Mouse (Mus musculus) spleen, postnatal 0 days (tissue): ENCODE results near the gene E4f1. TPM values are rescaled to one million over a fixed set of nuclear protein-coding genes. Genes with fewer than 3 reads are reported as not detected.

Source experiments
- polyA plus RNA-seq: library from polyadenylated mRNA; unstranded; fragments of >200 nt; fragmentation: Nextera tagmentation; extraction: Ambion mirVana; gene quantifications from 2 replicates; pipeline ENCODE4 v1.2.1, GENCODE M21; 2015

Gene E4f1
- 17.4 and 20.1 TPM in 2 replicates for polyA plus RNA-seq

DNA sequence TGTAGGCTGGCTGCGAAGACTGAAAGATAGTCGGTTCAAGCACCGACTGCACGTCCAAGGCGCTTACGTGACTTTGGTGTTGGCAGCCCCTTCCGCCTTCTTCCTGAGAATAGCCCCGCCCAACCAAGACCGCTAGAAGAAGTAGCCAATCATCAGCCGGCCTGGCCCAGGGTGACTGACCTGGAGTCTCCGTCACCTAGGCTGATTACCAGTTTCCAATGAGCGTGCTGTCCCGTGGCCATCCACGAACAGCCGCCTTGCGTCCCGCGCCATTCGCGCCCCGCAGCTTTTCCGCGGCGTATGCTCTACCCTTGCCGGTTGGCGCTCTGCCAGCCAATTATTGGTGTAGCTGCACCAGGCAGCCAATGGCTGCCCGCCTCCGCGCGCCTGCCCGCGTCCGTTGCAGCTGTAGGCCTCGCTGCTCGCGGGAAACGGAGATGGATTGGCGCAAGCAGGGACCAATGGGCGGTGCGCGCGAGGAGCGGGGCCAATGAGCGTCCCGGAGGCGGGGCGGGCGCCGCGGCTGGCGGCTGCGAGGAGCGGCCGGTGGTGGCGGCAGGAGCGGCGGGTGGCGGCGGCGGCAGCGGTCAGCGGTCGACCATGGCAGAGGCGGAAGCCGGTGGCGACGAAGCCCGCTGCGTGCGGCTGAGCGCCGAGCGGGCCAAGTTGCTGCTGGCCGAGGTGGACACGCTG lies at the start of gene E4f1, which contains the start of gene Pgp:
Gene E4f1 (minus strand): TSS at position 404 of the 693 bp plus-strand sequence.
Gene Pgp (plus strand): TSS at position 483 of the 693 bp plus-strand sequence.

GRCm38 (mm10) chr17:24488186-24488661 lies 18.1 kb upstream of the E4f1 start, which contains the start of gene Caskin1:
Caskin1 (plus strand) TSS chr17:24488601.

GRCm38 (mm10) chr17:24478663-24479380 lies 8.7 kb upstream of the E4f1 start, which contains the start of gene Mlst8:
Mlst8 (minus strand) TSS chr17:24479078.

DNA sequence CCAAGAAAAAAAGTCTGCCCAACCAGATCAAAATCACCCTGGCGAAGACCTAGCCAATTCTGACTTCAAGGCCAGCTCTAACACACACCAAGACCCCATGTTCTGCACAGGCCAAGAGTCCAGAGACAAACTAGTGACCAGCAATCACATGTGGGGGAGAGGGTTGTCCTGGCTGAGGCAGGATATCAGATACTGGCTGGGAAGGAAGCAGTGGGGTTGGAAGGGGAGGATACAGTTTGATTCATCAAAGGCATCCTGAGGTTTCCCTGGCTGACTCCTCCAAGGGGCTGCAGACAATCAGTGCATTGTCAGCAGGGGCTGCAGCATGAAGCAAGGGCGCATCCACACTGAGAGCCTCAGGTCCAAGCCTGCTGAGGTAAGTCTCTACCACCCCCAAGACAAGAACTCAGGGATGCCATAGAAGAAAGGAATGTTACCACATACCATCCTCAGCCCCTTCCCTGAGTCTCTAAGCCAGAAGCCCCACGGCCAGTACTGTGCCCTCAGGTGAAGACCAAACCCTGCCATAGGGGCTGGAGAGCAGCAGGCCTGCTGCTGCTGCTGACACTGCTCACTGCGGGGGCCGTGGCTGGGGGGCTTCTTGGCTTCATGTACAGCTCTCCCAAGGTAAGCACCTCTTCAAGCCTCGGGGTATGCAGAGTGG lies 3.6 kb upstream of the E4f1 start, which contains the start of gene Bricd5:
Gene Bricd5 (plus strand): TSS at position 273 of the 664 bp plus-strand sequence.

DNA sequence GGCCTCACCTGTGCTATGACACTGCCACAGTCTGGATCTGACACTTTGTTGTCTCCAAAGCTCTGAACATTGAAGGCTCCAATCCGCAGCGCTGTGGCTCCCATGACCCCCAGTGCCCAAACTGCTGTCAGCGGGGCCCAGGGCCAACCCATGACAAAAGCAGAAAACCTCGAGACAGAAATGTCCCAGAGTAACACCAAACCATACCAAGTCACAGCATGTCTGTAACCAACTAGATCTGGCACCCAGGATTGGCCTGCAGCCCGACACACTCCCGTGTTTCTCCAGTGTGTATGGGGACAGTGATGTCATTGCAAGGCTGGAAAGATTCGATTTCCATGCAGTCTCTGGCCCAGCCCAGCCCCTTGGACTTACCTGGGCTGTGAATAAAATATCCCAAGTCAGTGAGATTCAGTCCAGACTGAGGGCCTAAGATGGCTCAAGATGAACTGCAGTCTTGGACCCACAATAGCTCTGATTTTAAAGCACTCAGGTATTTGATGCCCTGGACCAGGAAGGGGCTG lies 27.4 kb downstream of the E4f1 start, which contains the start of gene Dnase1l2:
Gene Dnase1l2 (minus strand): TSS at position 474 of the 524 bp plus-strand sequence.

DNA sequence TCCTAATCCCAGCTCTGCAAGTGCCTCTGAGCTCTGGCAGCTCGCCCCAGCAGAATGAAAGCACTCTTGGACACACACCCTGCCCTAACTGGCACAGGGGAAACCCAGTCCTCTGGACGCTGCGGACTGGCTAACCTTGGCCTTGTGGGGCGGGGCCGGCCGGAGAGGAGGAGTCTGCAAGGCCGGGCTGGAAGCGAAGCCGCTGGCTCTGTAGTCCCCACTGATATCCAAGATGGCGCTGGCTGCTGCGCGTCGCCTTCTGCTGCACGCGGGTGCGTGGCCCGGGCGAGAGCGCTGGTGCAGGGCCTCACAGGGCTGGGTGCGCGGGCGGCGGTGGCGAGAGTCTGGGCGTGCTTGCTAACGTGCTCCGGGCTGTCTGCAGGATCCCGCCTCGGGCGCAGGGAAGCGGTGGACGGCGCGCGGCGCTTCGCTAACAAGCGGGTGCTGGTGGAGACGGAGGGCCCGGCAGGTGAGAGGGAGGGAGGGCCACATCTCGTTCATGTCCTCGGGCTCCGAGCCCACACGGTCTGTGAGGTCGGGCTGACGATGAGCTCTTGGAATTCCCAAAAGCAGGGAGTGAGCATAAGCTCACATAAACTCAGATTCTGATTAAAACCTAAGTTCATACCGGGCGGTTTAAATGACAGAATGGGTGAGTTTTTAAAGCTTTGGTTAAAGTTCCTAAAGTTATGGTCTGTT lies 43.5 kb downstream of the E4f1 start, which contains the start of gene Eci1:
Gene Eci1 (plus strand): TSS at position 171 of the 699 bp plus-strand sequence.

GRCm38 (mm10) chr17:24414230-24414976 lies 55.7 kb downstream of the E4f1 start, which contains the start of gene Rnps1:
Rnps1 (plus strand) TSS chr17:24414565.

Other genes with a start within 250 kb of the E4f1 start
- gene Tedc2, start 249.5 kb downstream of the E4f1 start, polyA plus RNA-seq = 11.2 and 11.8 TPM in 2 replicates
- 62.5 and 70.6 TPM in 2 replicates for gene Ccnf, start 218.8 kb downstream of the E4f1 start, polyA plus RNA-seq
- 0.10 and 0.13 TPM in 2 replicates for gene Abca17, start 119.2 kb downstream of the E4f1 start, polyA plus RNA-seq
- 13.0 and 14.0 TPM in 2 replicates for gene Abca3, start 118.4 kb downstream of the E4f1 start, polyA plus RNA-seq
- 158 and 162 TPM in 2 replicates for gene Rnps1, start 55.7 kb downstream of the E4f1 start, polyA plus RNA-seq
- gene Eci1, start 43.7 kb downstream of the E4f1 start, polyA plus RNA-seq = 48.9 and 53.5 TPM in 2 replicates
- gene Dnase1l2, start 27.2 kb downstream of the E4f1 start, polyA plus RNA-seq = 1.00 and 1.4 TPM in 2 replicates
- 74.7 and 81.1 TPM in 2 replicates for gene Pgp, start 79 bp upstream of the E4f1 start, polyA plus RNA-seq
- not detected in 2 replicates for gene Bricd5, start 3.6 kb upstream of the E4f1 start, polyA plus RNA-seq
- 14.6 and 17.9 TPM in 2 replicates for gene Mlst8, start 8.8 kb upstream of the E4f1 start, polyA plus RNA-seq
- 0.38 and 0.40 TPM in 2 replicates for gene Caskin1, start 18.3 kb upstream of the E4f1 start, polyA plus RNA-seq
- gene Traf7, start 57.6 kb upstream of the E4f1 start, polyA plus RNA-seq = 41.7 and 45.4 TPM in 2 replicates
- 1.5 and 2.3 TPM in 2 replicates for gene Rab26, start 63.9 kb upstream of the E4f1 start, polyA plus RNA-seq
- gene Pkd1, start 79.5 kb upstream of the E4f1 start, polyA plus RNA-seq = 4.8 and 12.3 TPM in 2 replicates
- 33.4 and 33.5 TPM in 2 replicates for gene Tsc2, start 162.3 kb upstream of the E4f1 start, polyA plus RNA-seq
- gene Nthl1, start 162.4 kb upstream of the E4f1 start, polyA plus RNA-seq = 6.9 and 8.2 TPM in 2 replicates
- 32.8 and 46.2 TPM in 2 replicates for gene Slc9a3r2, start 180.0 kb upstream of the E4f1 start, polyA plus RNA-seq
- gene Npw, start 188.1 kb upstream of the E4f1 start, polyA plus RNA-seq = 0.44 and 0.54 TPM in 2 replicates
- 9.6 and 9.9 TPM in 2 replicates for gene Zfp598, start 199.4 kb upstream of the E4f1 start, polyA plus RNA-seq
- 0.06 and 0.11 TPM in 2 replicates for gene Syngr3, start 219.6 kb upstream of the E4f1 start, polyA plus RNA-seq
- gene Gfer, start 225.8 kb upstream of the E4f1 start, polyA plus RNA-seq = 31.0 and 32.6 TPM in 2 replicates
- 0.81 and 1.3 TPM in 2 replicates for gene Noxo1, start 225.9 kb upstream of the E4f1 start, polyA plus RNA-seq
- 35.3 and 37.9 TPM in 2 replicates for gene Tbl3, start 237.3 kb upstream of the E4f1 start, polyA plus RNA-seq
- gene Rnf151, start 247.8 kb upstream of the E4f1 start, polyA plus RNA-seq = not detected in 2 replicates
- gene Rps2, start 247.8 kb upstream of the E4f1 start, polyA plus RNA-seq = 1,569 and 1,600 TPM in 2 replicates